Mouse (Mus musculus) kidney, postnatal 36 days (tissue): ENCODE results near the gene Camk2d.

ENCODE experiments used
- DNase-seq, 2 experiments: peaks; one replicate each; pipeline ENCODE4 v3.0.0; 2021 to 2022; ENCODE audit warnings: mixed read lengths in 2 of 2

Camk2d gene

GRCm38 (mm10) chr3:126824930-126825329, 228.8 kb downstream of the Camk2d start:
- DNase-seq = no peak

- DNase-seq = no peak
These were observed 230.1 kb downstream of the Camk2d start for GRCm38 (mm10) chr3:126826172-126826571.

DNA sequence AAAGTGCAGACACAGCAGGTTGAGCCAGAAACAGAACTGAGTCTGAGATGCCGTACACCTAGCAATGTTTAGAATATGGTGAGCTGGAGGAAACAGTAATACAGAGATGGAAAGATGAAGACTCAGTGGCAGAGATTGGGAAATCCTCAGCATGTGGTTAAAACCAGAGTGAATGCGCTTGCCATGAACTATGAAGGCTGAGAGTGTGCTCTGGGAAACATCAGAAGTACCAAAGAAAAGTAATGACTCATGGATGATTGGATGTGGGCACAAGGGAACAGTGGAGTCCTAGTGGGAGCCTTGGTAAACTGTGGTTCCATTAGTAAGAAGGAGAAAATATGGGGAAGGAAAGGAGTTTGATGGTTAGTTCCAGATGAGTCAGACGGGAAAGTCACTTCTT, 231.8 kb downstream of the Camk2d start:
- no peak for DNase-seq

DNA sequence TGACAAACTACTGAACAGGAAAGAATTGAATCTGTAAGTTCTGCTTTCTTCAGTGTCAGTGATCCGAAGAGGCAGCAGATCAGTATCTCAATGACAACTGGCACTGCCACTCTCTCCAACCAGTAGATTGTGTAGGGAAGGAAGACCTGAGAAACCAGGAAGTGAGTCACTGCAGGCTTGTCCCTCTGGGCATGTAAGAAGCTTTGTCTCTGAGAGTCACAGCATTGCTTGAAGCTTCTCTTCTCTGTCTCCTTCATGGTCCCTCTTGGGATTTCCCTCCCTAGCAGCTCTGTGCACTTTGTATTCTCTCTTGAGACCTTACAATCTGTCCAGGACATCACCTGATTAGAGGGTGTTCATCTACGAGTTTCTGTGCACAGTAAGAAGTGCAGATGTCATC, 233.7 kb downstream of the Camk2d start:
- no peak for DNase-seq

DNA sequence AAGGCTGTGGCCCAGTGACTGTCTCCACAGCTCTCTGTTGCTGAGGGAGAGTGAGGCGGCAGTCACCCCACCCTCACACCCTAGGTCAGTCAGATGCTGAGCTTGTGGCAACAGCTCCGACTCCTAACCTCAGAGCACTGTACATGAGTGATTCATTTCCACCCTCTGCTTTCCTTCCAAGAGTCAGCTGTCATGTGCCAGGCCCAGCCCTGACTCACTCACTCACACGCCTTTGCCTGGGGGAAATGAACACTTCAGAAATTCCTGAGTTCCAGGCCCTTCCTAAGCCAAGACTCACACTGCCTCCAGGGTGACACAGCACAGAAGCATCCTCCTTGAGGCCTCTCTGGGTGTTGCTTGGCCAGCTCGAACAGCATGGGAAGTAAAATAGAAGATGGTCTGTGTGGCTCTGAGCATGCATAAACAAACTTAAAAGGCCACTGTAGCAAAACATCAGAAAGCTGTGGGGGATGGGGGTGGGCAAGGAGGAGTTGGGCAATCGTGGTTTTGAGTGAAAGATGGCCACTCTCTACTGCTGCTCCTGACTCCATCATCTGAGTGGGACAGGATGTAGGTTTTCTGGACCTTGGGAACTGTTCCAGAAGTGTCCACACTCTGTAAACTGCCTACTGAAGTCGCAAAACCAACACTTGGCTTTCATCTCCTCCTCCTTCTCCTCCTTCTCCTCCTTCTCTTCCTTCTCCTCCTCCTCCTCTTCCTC, 235.5 kb downstream of the Camk2d start:
- no peak for DNase-seq

DNA sequence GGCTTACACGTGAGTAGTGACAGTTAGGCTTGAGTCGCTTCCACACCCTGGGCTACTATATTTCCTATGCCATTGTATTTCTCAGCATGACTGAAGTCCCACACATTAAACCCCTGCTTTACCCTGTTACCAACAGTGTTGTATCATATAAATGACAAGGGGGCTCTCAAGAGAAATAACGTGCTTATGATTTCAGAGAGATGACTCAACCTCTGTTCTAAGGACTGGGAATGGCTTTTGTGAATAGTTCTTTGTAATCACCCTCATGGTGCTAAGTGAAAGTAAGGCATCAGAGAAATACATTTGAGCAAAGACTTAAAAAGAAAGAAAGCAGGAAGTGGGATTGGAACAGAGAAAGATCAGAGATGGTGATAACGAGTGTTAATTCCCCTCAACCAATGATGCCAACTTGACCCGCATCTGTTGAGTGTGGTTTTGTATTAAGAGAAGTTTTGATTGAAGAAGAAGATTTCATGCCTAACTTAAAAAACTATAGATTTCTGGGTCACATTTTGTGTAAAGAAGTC, 238.6 kb downstream of the Camk2d start:
- DNase-seq = no peak

DNA sequence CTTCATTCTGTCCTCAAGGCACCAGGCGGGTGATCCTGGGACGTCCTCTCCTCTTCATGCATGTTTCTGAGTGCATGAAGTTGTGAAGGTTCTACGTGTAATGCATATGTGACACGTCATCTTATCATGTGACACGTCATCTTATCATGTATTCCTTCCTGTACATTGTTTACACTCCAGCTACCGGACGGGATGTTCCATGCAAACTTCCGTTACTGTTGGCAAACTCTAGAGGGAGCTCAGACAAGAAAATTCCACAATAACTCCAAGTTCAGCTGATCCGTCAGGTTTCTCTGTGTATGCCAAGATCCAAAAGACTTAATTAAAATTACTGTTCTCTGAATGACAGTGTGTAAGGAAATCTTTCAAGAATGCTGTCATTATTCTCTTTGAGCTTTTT, 246.7 kb downstream of the Camk2d start:
- DNase-seq = no peak

DNA sequence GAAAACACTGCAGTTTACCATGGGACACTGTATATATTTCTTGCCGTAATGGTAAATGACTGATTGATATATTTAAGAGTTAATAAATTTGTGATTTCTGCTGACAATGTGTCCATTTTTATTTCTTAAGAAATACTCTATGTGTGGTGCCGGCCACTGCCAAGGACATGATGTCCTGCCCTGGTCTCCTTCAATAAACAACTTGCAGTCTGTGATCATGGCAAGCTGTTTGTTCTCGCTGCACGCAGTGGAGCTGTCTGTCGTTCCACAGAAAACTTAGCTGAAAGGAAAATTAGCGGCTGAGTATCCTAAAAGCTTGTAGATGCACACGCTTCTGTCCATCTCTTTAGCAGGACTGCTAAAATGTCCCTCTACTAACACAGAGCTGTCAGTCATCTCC, 248.7 kb downstream of the Camk2d start:
- DNase-seq = no peak

DNA sequence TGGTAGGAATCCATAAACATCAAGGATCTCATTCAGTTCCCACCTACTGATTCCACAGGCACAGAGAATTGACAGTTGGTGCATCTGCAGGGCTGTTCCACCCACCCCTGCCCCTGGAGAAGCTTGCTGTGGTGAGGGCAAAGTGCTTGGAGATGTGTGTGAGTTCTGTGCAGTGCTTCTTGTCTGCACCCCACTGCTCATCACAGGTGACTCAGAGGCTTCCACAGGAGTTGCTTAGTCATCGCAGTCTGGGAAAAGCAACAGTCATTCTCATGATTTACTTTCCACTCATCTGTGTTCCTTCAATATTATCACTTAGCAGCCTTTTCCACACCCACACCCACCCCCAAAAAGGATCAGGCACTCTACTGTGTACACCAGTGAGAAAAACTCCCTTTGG, 252.0 kb downstream of the Camk2d start:
- no peak for DNase-seq

DNA sequence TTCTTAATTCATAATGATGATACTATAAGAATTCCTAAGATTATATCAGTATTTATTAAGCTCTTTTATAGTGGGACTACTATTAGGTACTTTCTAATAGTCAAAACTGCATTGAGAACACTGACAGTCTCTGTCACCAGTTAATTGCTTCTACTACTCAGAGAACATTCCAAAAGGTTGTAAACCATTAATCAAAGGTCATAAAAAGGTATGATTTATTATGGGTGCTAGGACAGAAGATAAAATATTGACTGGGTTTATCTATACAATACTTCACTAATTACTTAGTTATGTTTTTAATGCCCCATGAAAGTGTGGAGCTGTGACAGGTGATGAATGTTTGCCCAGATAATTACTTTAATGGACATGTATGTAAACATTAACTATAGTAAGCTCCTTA, 264.3 kb downstream of the Camk2d start:
- no peak for DNase-seq

DNA sequence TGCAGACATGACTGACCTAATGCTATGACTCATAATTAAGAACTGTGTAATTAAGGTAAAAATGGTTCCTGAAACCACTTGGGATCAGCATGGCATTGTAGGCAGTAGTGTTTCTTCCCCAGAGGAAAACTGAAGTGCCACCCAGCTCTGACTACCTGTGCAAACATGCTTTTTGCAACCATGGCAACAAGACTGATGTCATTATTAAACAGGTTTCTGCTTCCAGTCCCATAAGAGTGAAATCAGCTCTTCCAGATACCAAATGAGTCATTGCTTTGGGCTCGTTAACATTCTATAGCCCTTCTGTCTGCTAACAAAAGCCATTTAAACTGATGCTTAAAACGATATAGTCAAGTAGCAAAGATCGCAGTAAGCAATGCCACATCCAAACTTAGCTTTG, 273.5 kb downstream of the Camk2d start:
- no peak for DNase-seq

GRCm38 (mm10) chr3:126870688-126871087, 274.6 kb downstream of the Camk2d start:
- DNase-seq = no peak

- DNase-seq = no peak
These were observed 282.1 kb downstream of the Camk2d start for GRCm38 (mm10) chr3:126878233-126878632.

DNA sequence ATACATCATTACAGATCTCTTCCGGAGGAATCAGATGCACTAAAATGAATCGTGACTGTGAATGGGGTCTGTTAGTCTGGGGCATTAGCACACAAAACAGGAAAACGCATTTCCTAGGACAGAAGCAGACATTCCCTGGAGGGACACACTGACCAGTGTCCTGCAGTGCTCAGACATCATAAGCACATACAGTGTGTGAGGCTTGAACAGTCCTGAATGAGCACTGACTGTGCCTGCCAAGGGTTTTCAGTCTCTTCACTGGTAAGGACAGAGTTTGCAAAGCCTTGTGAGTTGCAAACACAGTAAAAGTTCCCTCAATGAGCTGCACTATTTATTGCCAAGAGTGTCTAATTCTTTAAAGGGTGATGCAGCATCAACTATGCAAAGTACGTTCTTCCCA, 290.0 kb downstream of the Camk2d start:
- no peak for DNase-seq

DNA sequence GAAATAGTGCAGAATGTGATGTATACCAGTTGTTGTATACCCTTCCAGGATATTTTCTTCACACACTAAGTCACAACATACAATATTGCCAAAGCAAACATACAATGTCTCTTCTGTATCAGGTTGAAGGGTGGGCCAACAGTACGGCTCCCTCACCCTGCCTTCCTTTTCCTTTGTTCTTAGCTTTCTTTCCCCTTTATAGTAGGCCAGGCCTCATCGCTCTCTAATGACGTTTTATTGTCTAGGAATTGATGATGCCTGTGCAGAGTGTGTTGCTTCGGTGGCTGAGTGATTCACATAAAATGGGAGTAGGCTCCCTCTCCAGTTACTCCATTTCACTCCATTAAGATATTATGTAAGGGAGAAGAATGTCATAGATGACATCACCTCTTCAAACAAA, 290.5 kb downstream of the Camk2d start:
- no peak for DNase-seq
